Mouse (Mus musculus) testis, adult 2 months (tissue): ENCODE results near the gene Krt20.

ENCODE experiments used
- CTCF ChIP-seq: fragments of 200-500 bp; IDR thresholded peaks from 2 replicates; pipeline ENCODE4 v1.5.1; 2012; ENCODE audit warnings: low read depth, mild to moderate bottlenecking, inconsistent platforms, low read length, moderate library complexity; ENCODE audit not compliant: control insufficient read depth, insufficient read depth, insufficient replicate concordance
- POLR2A ChIP-seq: fragments of 200-500 bp; IDR thresholded peaks from 2 replicates; pipeline ENCODE4 v1.6.1; 2012; ENCODE audit warnings: low read depth, mild to moderate bottlenecking, inconsistent platforms, low read length, moderate library complexity; ENCODE audit not compliant: control insufficient read depth

GRCm38 (mm10) chr11:99396034-99396433 lies 41.9 kb downstream of the Krt20 start:
- TF ChIP-seq POLR2A (no peak), CTCF (no peak)
